Mouse (Mus musculus): Measurements from ENCODE around the gene Cttn.

DNA sequence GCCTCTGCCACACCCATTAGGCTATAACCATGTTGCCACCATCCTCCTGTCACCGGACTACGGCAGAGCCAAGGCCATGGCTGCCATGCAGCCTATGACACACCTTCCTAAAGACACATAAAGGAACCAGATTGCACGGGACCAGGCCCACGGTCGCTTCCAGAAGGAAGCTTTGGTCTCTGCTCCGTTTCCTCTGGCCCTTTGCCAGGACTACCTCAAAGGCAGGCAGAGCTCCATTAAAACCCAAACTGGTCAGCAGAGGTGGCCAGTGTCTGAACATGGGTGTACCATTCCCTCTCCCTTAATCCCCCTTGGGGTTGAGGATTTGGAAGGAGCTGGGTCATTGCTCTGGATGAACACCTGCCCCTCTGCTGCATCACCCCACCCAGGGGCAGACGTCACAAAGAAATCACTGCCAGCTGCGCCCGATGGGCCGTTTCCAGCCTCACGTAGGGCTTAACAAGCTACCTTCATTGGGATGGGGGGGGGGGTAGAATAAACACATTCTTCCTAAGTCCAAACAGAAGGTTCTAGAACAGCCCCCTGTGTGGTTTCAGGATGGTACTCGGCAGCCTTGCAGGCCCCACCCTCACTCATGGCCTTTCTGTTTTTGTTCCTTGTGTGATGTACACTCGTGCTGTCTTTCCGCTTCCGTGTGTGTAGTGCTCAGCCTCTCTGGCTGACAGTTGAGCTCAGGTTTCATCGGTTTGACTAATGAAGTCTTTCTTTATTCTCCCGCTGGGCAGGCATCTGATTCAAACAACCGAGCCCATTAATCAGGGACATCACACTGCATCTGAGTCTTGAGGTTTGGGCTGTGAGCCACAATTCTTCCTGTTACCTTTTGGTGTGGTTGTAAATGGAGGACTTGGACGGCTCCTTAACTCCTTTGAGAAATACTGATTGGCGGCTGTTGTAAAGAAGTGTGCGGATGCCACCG is 58.6 kb downstream of the Cttn start:
- TF ChIP-seq GATA1 (IDR thresholded peaks at IDR 0.05; ENCODE audit: borderline replicate concordance, low read length) (no peak), FLI1 (IDR thresholded peaks at IDR 0.05; ENCODE audit: low read length) (no peak)
